Comparison of ENCODE assay signal across 8 mouse cellular contexts in the genomic region with DNA sequence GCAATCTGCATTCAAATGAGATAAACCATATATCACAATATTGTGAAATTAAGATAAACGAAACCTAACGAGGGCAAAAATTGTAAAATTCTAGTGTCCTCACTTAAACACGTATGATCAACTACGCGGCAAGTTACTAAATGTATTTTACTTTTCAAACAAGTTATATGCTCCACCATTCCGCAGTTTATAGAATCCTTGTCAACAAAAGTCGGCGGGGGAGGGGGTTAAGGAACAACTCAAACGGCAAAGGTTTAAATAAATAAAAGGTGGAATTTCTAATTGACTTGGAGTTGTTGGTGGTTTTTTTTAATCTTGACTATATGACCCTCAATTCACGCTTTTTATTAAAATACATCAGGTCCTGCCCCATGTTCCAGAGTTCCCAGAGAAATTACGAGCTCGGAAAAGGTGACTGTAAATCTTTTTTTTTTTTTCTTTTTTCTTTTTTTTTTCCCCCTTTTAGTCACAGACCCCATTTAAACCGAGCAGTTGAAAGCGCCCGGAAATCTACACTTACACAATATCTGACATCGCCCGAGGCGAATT. TPM values are rescaled to one million over a fixed set of nuclear protein-coding genes. Genes with fewer than 3 reads are reported as not detected.
DNase-seq lines count a peak whose midpoint lies in the region; ATAC-seq and TF ChIP-seq lines count a peak whose summit lies in the region.

No protein-coding gene starts in this region.

- DNase-seq in CD4-positive, CD25-positive, alpha-beta regulatory T cell, adult 2 months (ENCODE audit: low read depth, low spot score) = peak; percentile 18
- DNase-seq in lung, postnatal 0 days (ENCODE audit: low spot score) = peak; percentile 25
- no peak for DNase-seq in lung, postnatal 10 days
- no peak for DNase-seq in right cerebral cortex, postnatal 25 days
- no peak for DNase-seq in kidney, postnatal 10 days

- TF ChIP-seq CTCF in lung, postnatal 0 days (IDR thresholded peaks at IDR 0.05) = no peak

- no peaks in the 10 kb centered on the region for H3K4me1 ChIP-seq in lung, postnatal 0 days (ENCODE audit: insufficient read depth, low read depth, low read length)
- peaks cover 25% of the 10 kb centered on the region for H3K4me1 ChIP-seq in hindbrain, embryonic 15.5 days (replicated peaks)

- peak overlapping the region; percentile 98 for H3K9ac ChIP-seq in lung, postnatal 0 days (replicated peaks; ENCODE audit: low read depth)
- peak overlapping the region; percentile 63 for H3K9ac ChIP-seq in hindbrain, embryonic 15.5 days

- peak overlapping the region; percentile 99 for H3K27ac ChIP-seq in lung, postnatal 0 days (ENCODE audit: low read length)
- peak overlapping the region; percentile 85 for H3K27ac ChIP-seq in hindbrain, embryonic 15.5 days (replicated peaks)

- ATAC-seq in CD4-positive, CD25-positive, alpha-beta regulatory T cell, adult 4 months = no peak
- ATAC-seq in lung, postnatal 0 days = no peak
- ATAC-seq in hindbrain, embryonic 15.5 days (ENCODE audit: low FRiP score, low read depth) = no peak

- H3K9me3 ChIP-seq in lung, postnatal 0 days (ENCODE audit: low read length) = no peaks in the 10 kb centered on the region
- no peaks in the 10 kb centered on the region for H3K9me3 ChIP-seq in hindbrain, embryonic 15.5 days

- TF ChIP-seq EP300 in lung, postnatal 0 days (IDR thresholded peaks at IDR 0.05) = no peak

- peak overlapping the region; percentile 88 for H3ac ChIP-seq in myocyte (ENCODE audit: control insufficient read depth, insufficient read length)

- no peak for TF ChIP-seq POLR2A in myocyte (IDR thresholded peaks at IDR 0.05; ENCODE audit: insufficient read length, low read depth)

- WGBS in lung, postnatal 0 days = 1% methylated on average over 18 of the region's 18 CpGs
- WGBS in hindbrain, embryonic 15.5 days = 6% methylated on average over 18 of the region's 18 CpGs

- H3K4me2 ChIP-seq in lung, postnatal 0 days (replicated peaks; ENCODE audit: low read depth, low read length) = peak overlapping the region; percentile 87
- peak overlapping the region; percentile 78 for H3K4me2 ChIP-seq in hindbrain, embryonic 15.5 days
- H3K4me2 ChIP-seq in myocyte (ENCODE audit: low read depth) = peak overlapping the region; percentile 94

- H3K27me3 ChIP-seq in lung, postnatal 0 days (replicated peaks; ENCODE audit: insufficient read depth, low read length) = no peaks in the 10 kb centered on the region
- no peaks in the 10 kb centered on the region for H3K27me3 ChIP-seq in hindbrain, embryonic 15.5 days
- no peaks in the 10 kb centered on the region for H3K27me3 ChIP-seq in myocyte (ENCODE audit: control insufficient read depth, insufficient read depth, insufficient read length)

- peaks cover 55% of the 10 kb centered on the region for H3K79me2 ChIP-seq in myocyte (ENCODE audit: control insufficient read depth, insufficient read depth)

- peak overlapping the region; percentile 96 for H3K4me3 ChIP-seq in lung, postnatal 0 days (ENCODE audit: low read depth, low read length)
- peak overlapping the region; percentile 65 for H3K4me3 ChIP-seq in hindbrain, embryonic 15.5 days
- H3K4me3 ChIP-seq in myocyte = peak overlapping the region; percentile 64

- no peaks in the 10 kb centered on the region for H3K36me3 ChIP-seq in lung, postnatal 0 days (ENCODE audit: insufficient read depth, low read length)
- no peaks in the 10 kb centered on the region for H3K36me3 ChIP-seq in hindbrain, embryonic 15.5 days
- H3K36me3 ChIP-seq in myocyte (ENCODE audit: control insufficient read depth, insufficient read depth) = no peaks in the 10 kb centered on the region

TF ChIP-seq in myocyte, 11 proteins besides CTCF, POLR2A, EP300 and RAD21:
- TF ChIP-seq MYOG (IDR thresholded peaks at IDR 0.05; ENCODE audit: control insufficient read depth in 1 of 3, insufficient read depth in 1 of 3, insufficient read length in 2 of 3, low read depth in 2 of 3) = no peak
- no peak for TF ChIP-seq REST (IDR thresholded peaks at IDR 0.05; ENCODE audit: insufficient read depth, insufficient read length)
- TF ChIP-seq SRF (IDR thresholded peaks at IDR 0.05; ENCODE audit: control insufficient read depth, insufficient read length, low read depth) = no peak
- TF ChIP-seq MAX (IDR thresholded peaks at IDR 0.05; ENCODE audit: low read depth) = no peak
- TF ChIP-seq POLR2AphosphoS2 (IDR thresholded peaks at IDR 0.05; ENCODE audit: insufficient read length, low read depth) = no peak
- TF ChIP-seq CEBPB (IDR thresholded peaks at IDR 0.05; ENCODE audit: insufficient read depth, poor library complexity, severe bottlenecking) = no peak
- no peak for TF ChIP-seq TCF3 (IDR thresholded peaks at IDR 0.05; ENCODE audit: insufficient read length, low read depth)
- no peak for TF ChIP-seq USF1 (IDR thresholded peaks at IDR 0.05; ENCODE audit: low read depth)
- no peak for TF ChIP-seq TCF12 (IDR thresholded peaks at IDR 0.05; ENCODE audit: insufficient read depth, poor library complexity, severe bottlenecking)

RNA-seq across cellular contexts. Expression of gene Ptbp3, which starts 1.1 kb away (rescaled TPM):
- polyA plus RNA-seq in CD4-positive, CD25-positive, alpha-beta regulatory T cell, adult 4 months (2017; shearing (Covaris generic)) = 10 to 100 TPM; 86.1 to 97.5 TPM
- polyA plus RNA-seq in lung, postnatal 0 days (2015; fragmentation: Nextera tagmentation; extraction: Ambion mirVana) = 38.2 and 42.0 TPM in 2 replicates
- polyA plus RNA-seq in hindbrain, embryonic 15.5 days (2015; fragmentation: Nextera tagmentation; extraction: Ambion mirVana) = 18.0 and 20.1 TPM in 2 replicates
- polyA plus RNA-seq in myocyte (2012; fragmentation: generic; extraction: Trizol) = 7.8 TPM

RNA-seq across cellular contexts. Expression of gene Hsdl2, which starts 33.3 kb away (rescaled TPM):
- polyA plus RNA-seq in CD4-positive, CD25-positive, alpha-beta regulatory T cell, adult 4 months (2017; shearing (Covaris generic)) = 10 to 100 TPM; 35.2 to 42.3 TPM
- polyA plus RNA-seq in lung, postnatal 0 days (2015; fragmentation: Nextera tagmentation; extraction: Ambion mirVana) = 21.7 and 24.4 TPM in 2 replicates
- 36.7 and 41.3 TPM in 2 replicates for polyA plus RNA-seq in hindbrain, embryonic 15.5 days (2015; fragmentation: Nextera tagmentation; extraction: Ambion mirVana)
- polyA plus RNA-seq in myocyte (2012; fragmentation: generic; extraction: Trizol) = 9.5 TPM

Comparison
In these comparisons a context has a peak if more than half of its experiments do, and no peak if none do; other contexts are left out.
1. DNase-seq: peak in CD4-positive, CD25-positive, alpha-beta regulatory T cell, adult 2 months (single experiment) and lung, postnatal 0 days (single experiment); none in lung, postnatal 10 days (single experiment), right cerebral cortex, postnatal 25 days (single experiment) and kidney, postnatal 10 days (single experiment).
2. Peak in every context shown above with its lines, with median percentiles within 50 percentile points of each other: H3K4me2 ChIP-seq and H3K4me3 ChIP-seq.